Mouse (Mus musculus): ENCODE measurements around the gene Elmo1.

DNA sequence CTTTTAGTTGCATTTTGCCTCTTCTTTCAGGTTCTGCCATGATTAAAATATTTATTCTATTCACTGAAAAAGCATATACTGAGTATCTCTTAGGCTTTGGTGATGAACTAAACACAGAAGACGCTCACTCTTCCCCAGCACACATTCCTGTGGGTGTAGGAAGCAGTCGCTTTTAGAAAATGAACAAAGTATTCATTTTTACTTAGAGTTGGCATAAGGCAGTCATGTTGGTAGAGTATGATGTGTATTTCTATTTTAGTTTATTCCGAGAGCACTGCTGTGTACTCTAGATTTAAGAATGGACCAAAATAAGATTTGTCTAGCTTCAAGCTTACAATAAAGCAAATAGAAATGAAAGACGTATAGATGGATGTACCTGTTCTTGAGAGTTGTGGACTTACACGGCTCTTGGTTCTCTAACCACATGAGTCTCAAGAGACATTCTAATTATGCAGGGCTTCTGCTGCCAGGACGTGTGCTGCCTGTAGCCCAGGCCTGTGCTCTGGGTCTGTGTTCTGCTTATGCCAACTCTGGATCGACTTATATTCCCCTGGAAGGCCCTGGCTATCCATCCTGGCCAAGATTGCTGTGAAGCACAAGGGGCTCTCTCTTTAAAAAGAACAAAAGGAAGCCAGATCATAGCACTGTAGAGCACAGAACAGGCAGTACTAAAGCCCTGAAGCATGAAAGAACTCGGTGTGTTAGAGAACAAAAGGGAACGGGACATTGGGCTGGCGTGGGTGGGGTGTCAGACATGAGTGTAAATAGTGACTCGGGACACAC lies 137.7 kb downstream of the Elmo1 start:
- TF ChIP-seq CTCF (IDR thresholded peaks at IDR 0.05; ENCODE audit: low read depth) (no peak), EP300 (IDR thresholded peaks at IDR 0.05; ENCODE audit: low read depth) (no peak)
